Mouse (Mus musculus) G1E (cell line): ENCODE data around the gene Mrps9. TPM values are rescaled to one million over a fixed set of nuclear protein-coding genes. Genes with fewer than 3 reads are reported as not detected.

Experiments
- ATAC-seq: 2 replicates; pipeline ENCODE4 v1.8.0; 2016; ENCODE audit warnings: mild to moderate bottlenecking; ENCODE audit not compliant: insufficient number of reproducible peaks, poor library complexity, low FRiP score, severe bottlenecking; ENCODE audit errors: extremely low read depth
- DNase-seq: peaks from one replicate; pipeline ENCODE4 v3.0.0; 2012; ENCODE audit warnings: low spot score
- H3K27me3 ChIP-seq: 2 replicates; pipeline ENCODE4 v1.6.1; 2012; ENCODE audit warnings: mild to moderate bottlenecking, low read length, inconsistent platforms; ENCODE audit not compliant: insufficient read depth
- H3K36me3 ChIP-seq: replicated peaks from 2 replicates; pipeline ENCODE3; 2012; ENCODE audit warnings: mild to moderate bottlenecking, inconsistent platforms
- H3K4me1 ChIP-seq: 2 replicates; pipeline ENCODE4 v1.6.1; 2012; ENCODE audit warnings: low read depth, low read length, inconsistent platforms, mixed read lengths; ENCODE audit not compliant: insufficient read depth
- H3K4me3 ChIP-seq: 2 replicates; pipeline ENCODE4 v1.5.1; 2012; ENCODE audit warnings: low read depth, mild to moderate bottlenecking, inconsistent platforms, low read length, moderate library complexity, mixed read lengths
- H3K9me3 ChIP-seq: replicated peaks from 2 replicates; pipeline ENCODE4 v1.6.1; 2012; ENCODE audit warnings: inconsistent platforms
- CTCF ChIP-seq: IDR thresholded peaks from 2 replicates; pipeline ENCODE4 v1.5.1; 2012; ENCODE audit warnings: low read depth, low read length, inconsistent platforms, mixed read lengths
- GATA1 ChIP-seq: IDR thresholded peaks from 2 replicates; pipeline ENCODE4 v1.6.1; 2012; ENCODE audit warnings: borderline replicate concordance, low read length, inconsistent platforms, mixed read lengths
- GATA2 ChIP-seq: IDR thresholded peaks from 2 replicates; pipeline ENCODE4 v1.6.1; 2012; ENCODE audit warnings: low read depth, low read length, inconsistent platforms, borderline replicate concordance
- POLR2AphosphoS5 ChIP-seq: IDR thresholded peaks from 2 replicates; pipeline ENCODE4 v1.6.1; 2012; ENCODE audit warnings: low read depth, low read length, inconsistent platforms; ENCODE audit not compliant: insufficient replicate concordance
- TAL1 ChIP-seq: conservative IDR thresholded peaks from 2 replicates; pipeline ENCODE4 v1.6.1; 2012; ENCODE audit warnings: low read depth, low read length, inconsistent platforms, mixed read lengths
- polyA plus RNA-seq: library from polyadenylated mRNA; stranded (reverse); fragments of >175 nt; gene quantifications from 2 replicates; pipeline ENCODE4 v1.2.3, GENCODE M21; 2012
- total RNA-seq, 2 experiments: library from RNA; stranded (forward) in 1 of 2; stranded (reverse) in 1 of 2; fragments of 200-1000 nt in 1 of 2; fragments of >200 nt in 1 of 2; fragmentation: Nextera tagmentation in 1 of 2; gene quantifications; 2 replicates each; pipeline ENCODE4 v1.2.3; 2014 to 2017

The Mrps9 gene
- total and polyA plus RNA-seq, 3 experiments, result 97.4 to 149 (median 106) TPM

GRCm38 (mm10) chr1:42923924-42924323 lies 72.9 kb downstream of the Mrps9 start:
- Histone ChIP-seq H3K27me3 (peaks cover 18% of the 10 kb centered on the region), H3K36me3 (no peaks in the 10 kb centered on the region), H3K9me3 (no peaks in the 10 kb centered on the region), H3K4me1 (no peaks in the 10 kb centered on the region), H3K4me3 (no peak overlapping the region)
- ATAC-seq (no peak), DNase-seq (no peak)
- TF ChIP-seq CTCF (no peak), GATA1 (no peak), GATA2 (no peak), TAL1 (no peak), POLR2AphosphoS5 (no peak)

GRCm38 (mm10) chr1:42933613-42934012 lies 82.6 kb downstream of the Mrps9 start:
- Histone ChIP-seq H3K4me1 (no peaks in the 10 kb centered on the region), H3K27me3 (peaks cover 10% of the 10 kb centered on the region; the same call in 1 of the 2 replicates), H3K36me3 (no peaks in the 10 kb centered on the region), H3K4me3 (no peak overlapping the region), H3K9me3 (no peaks in the 10 kb centered on the region)
- TF ChIP-seq POLR2AphosphoS5, result no peak
- ATAC-seq (no peak), DNase-seq (no peak)

DNA sequence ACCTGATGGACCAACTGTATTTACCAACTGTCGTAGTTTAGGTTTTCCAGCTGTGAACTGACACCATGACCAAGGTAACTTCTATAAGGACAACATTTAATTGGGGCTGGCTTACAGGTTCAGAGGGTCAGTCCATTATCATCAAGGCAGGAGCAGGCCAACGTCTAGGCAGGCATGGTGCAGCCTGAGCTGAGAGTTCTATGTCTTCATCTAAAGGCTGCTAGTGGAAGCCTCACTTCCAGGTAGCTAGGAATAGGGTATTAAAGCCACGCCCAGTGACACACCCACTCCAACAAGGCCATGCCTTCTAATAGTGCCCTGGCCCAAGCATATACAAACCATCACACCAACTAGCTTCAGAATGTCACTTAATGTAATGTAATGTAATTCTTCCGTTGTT lies 97.5 kb downstream of the Mrps9 start:
- DNase-seq (no peak), ATAC-seq (no peak)
- H3K27me3 ChIP-seq, result peaks cover 5% of the 10 kb centered on the region; the same call in 1 of the 2 replicates
- no peak overlapping the region for H3K4me3 ChIP-seq
- H3K36me3 ChIP-seq, result no peaks in the 10 kb centered on the region
- no peaks in the 10 kb centered on the region for H3K9me3 ChIP-seq
- no peaks in the 10 kb centered on the region for H3K4me1 ChIP-seq
- TF ChIP-seq TAL1, result no peak
- TF ChIP-seq GATA2, result no peak
- TF ChIP-seq GATA1, result no peak

- Histone ChIP-seq H3K36me3 (no peaks in the 10 kb centered on the region), H3K4me3 (no peak within 1 kb of the TSS), H3K4me1 (no peaks in the 10 kb centered on the region), H3K27me3 (peaks cover 13% of the 10 kb centered on the region), H3K9me3 (no peaks in the 10 kb centered on the region)
- TF ChIP-seq GATA2 (no peak), GATA1 (no peak), POLR2AphosphoS5 (no peak)
- no peak for DNase-seq
- ATAC-seq, result no peak
These were observed 101.9 kb downstream of the Mrps9 start, which contains the start of gene Gpr45 for GRCm38 (mm10) chr1:42952734-42953481. Gpr45 (plus strand) TSS chr1:42952872.

- Histone ChIP-seq H3K36me3 (no peaks in the 10 kb centered on the region), H3K4me1 (no peaks in the 10 kb centered on the region), H3K27me3 (peaks cover 13% of the 10 kb centered on the region), H3K4me3 (no peak overlapping the region), H3K9me3 (no peaks in the 10 kb centered on the region)
- ATAC-seq (no peak), DNase-seq (no peak)
- TF ChIP-seq GATA2 (no peak), POLR2AphosphoS5 (no peak), CTCF (no peak), TAL1 (no peak), GATA1 (no peak)
These were observed 102.4 kb downstream of the Mrps9 start for GRCm38 (mm10) chr1:42953482-42953822.

Other genes with a start within 250 kb of the Mrps9 start
- gene Pou3f3, start 155.5 kb upstream of the Mrps9 start, total RNA-seq (2014; fragmentation: Nextera tagmentation), result not detected in 2 replicates
- under 0.01 and 0.05 TPM in 2 replicates for gene Pou3f3, start 155.5 kb upstream of the Mrps9 start, total RNA-seq (2017)
- not detected in 2 replicates for gene Pou3f3, start 155.5 kb upstream of the Mrps9 start, polyA plus RNA-seq
- gene Gpr45, start 101.6 kb downstream of the Mrps9 start, total RNA-seq (2014; fragmentation: Nextera tagmentation), result not detected in 2 replicates
- gene Gpr45, start 101.6 kb downstream of the Mrps9 start, total RNA-seq (2017), result 0.66 and 0.70 TPM in 2 replicates
- not detected in 2 replicates for gene Gpr45, start 101.6 kb downstream of the Mrps9 start, polyA plus RNA-seq
- 44.5 and 51.2 TPM in 2 replicates for gene Tgfbrap1, start 247.4 kb downstream of the Mrps9 start, total RNA-seq (2014; fragmentation: Nextera tagmentation)
- 18.1 and 19.7 TPM in 2 replicates for gene Tgfbrap1, start 247.4 kb downstream of the Mrps9 start, total RNA-seq (2017)
- gene Tgfbrap1, start 247.4 kb downstream of the Mrps9 start, polyA plus RNA-seq, result 13.0 and 13.2 TPM in 2 replicates
- 31.8 and 34.1 TPM in 2 replicates for gene AI597479, start 247.5 kb downstream of the Mrps9 start, total RNA-seq (2014; fragmentation: Nextera tagmentation)
- gene AI597479, start 247.5 kb downstream of the Mrps9 start, total RNA-seq (2017), result 40.1 and 45.8 TPM in 2 replicates
- 2.9 and 3.2 TPM in 2 replicates for gene AI597479, start 247.5 kb downstream of the Mrps9 start, polyA plus RNA-seq